Mouse (Mus musculus): Measurements from ENCODE around the gene Kcnip1.

GRCm38 (mm10) chr11:33921451-33921850 lies 71.5 kb downstream of the Kcnip1 start:
- TF ChIP-seq CTCF (IDR thresholded peaks at IDR 0.05; ENCODE audit: low read depth, low read length) (no peak), POLR2A (IDR thresholded peaks at IDR 0.05; ENCODE audit: extremely low read depth, insufficient read depth, low read length) (no peak)
